Mouse (Mus musculus) olfactory bulb, adult 2 months (tissue): ENCODE results near the gene Tor2a.

Experiments
- CTCF ChIP-seq: fragments of 200-500 bp; IDR thresholded peaks from 2 replicates; pipeline ENCODE4 v1.5.1; 2012; ENCODE audit warnings: low read depth, mild to moderate bottlenecking, low read length, moderate library complexity; ENCODE audit not compliant: insufficient read depth
- POLR2A ChIP-seq: fragments of 200-500 bp; IDR thresholded peaks from 2 replicates; pipeline ENCODE4 v1.6.1; 2012; ENCODE audit warnings: mild to moderate bottlenecking, low read depth, low read length, moderate library complexity; ENCODE audit not compliant: insufficient read depth

DNA sequence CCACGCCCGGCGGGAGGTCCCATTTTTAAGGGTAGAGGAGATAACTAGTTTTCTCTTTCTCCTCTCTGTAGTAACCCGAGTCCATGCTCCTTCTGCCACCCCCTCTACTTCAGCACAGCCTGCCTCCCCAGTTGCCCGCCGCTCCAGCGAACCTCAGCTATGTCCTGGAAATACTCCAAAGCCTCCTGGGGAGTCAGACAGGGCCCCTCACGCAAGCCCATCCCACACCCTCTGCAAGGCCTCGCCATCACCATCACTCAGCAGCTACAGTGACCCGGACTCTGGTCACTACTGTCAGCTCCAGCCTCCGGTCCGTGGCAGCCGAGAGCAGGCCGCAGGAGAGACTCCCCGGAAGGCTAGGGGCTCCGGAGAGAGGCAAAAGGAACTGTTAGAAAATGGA is 8.0 kb upstream of the Tor2a start:
- no peak for TF ChIP-seq POLR2A
- no peak for TF ChIP-seq CTCF
